Mouse (Mus musculus) spleen, adult 2 months (tissue): ENCODE measurements at regions not wholly inside any gene's neighbourhood (a gene's known extent, or its start where the extent isn't known, plus 50 kb on each side); places are given as distances from the start of the nearest gene placed in this dataset.

Experiments
- DNase-seq, 2 experiments: peaks; one replicate each; pipeline versions ENCODE4 v3.0.0 to v3.0.0-alpha.2; 2012 to 2021; ENCODE audit warnings: low spot score in 2 of 2, low read depth in 1 of 2
- H3K27ac ChIP-seq: fragments of 200-500 bp; 2 replicates; pipeline ENCODE4 v1.5.1; 2012; ENCODE audit warnings: low read length, inconsistent platforms; ENCODE audit not compliant: insufficient read depth
- H3K27me3 ChIP-seq: fragments of 200-500 bp; 2 replicates; pipeline ENCODE4 v1.6.1; 2012; ENCODE audit warnings: mild to moderate bottlenecking, moderate library complexity, low read length, inconsistent platforms; ENCODE audit not compliant: control insufficient read depth, insufficient read depth
- H3K36me3 ChIP-seq: fragments of 200-500 bp; 2 replicates; pipeline ENCODE4 v1.6.1; 2012; ENCODE audit warnings: mild to moderate bottlenecking, low read length, inconsistent platforms; ENCODE audit not compliant: control insufficient read depth, insufficient read depth
- H3K4me1 ChIP-seq: fragments of 200-500 bp; 2 replicates; pipeline ENCODE4 v1.6.1; 2011; ENCODE audit warnings: inconsistent platforms; ENCODE audit not compliant: control insufficient read depth, insufficient read depth, insufficient read length
- H3K4me3 ChIP-seq: fragments of 200-500 bp; 2 replicates; pipeline ENCODE4 v1.5.1; 2011; ENCODE audit warnings: mild to moderate bottlenecking, inconsistent platforms; ENCODE audit not compliant: insufficient read depth, insufficient read length; ENCODE audit errors: extremely low read depth
- CTCF ChIP-seq: fragments of 200-500 bp; IDR thresholded peaks from 2 replicates; pipeline ENCODE4 v1.5.1; 2011; ENCODE audit warnings: mild to moderate bottlenecking, inconsistent platforms; ENCODE audit not compliant: insufficient read depth, insufficient read length, insufficient replicate concordance; ENCODE audit errors: extremely low read depth
- POLR2A ChIP-seq: fragments of 200-500 bp; IDR thresholded peaks from 2 replicates; pipeline ENCODE4 v1.6.1; 2011; ENCODE audit warnings: low read depth, low read length, inconsistent platforms
- WGBS: fragments of 180-500 bp; shearing (Covaris S2); methylation state at CpG from one replicate; pipeline ENCODE4 v1.1.7; 2018; 5-methylcytosine and 5-hydroxymethylcytosine counted together

- 54% methylated on average over 4 of the region's 4 CpGs for WGBS
- no peak for TF ChIP-seq POLR2A
- no peak for TF ChIP-seq CTCF
- no peak for DNase-seq
These were observed 202.7 kb upstream of the Serp2 start for GRCm38 (mm10) chr14:76759377-76759776.

GRCm38 (mm10) chr14:76758589-76758988, 201.9 kb upstream of the Serp2 start:
- Histone ChIP-seq H3K4me3 (no peak overlapping the region), H3K27me3 (no peaks in the 10 kb centered on the region), H3K4me1 (peaks cover 4% of the 10 kb centered on the region; the same call in 1 of the 2 replicates), H3K36me3 (no peaks in the 10 kb centered on the region), H3K27ac (no peak overlapping the region)
- TF ChIP-seq POLR2A, result no peak
- no peak for TF ChIP-seq CTCF
- WGBS, result 89% methylated on average over 1 of the region's 1 CpGs
- no peak for DNase-seq

More at GRCm38 (mm10) chr14:76759377-76759776, 202.7 kb upstream of the Serp2 start:
- Histone ChIP-seq H3K4me1 (peaks cover 6% of the 10 kb centered on the region; the same call in 1 of the 2 replicates), H3K4me3 (no peak overlapping the region), H3K27ac (no peak overlapping the region), H3K36me3 (no peaks in the 10 kb centered on the region), H3K27me3 (no peaks in the 10 kb centered on the region)

- no peak for DNase-seq
- H3K4me3 ChIP-seq, result no peak overlapping the region
- no peak for TF ChIP-seq POLR2A
- no peak for TF ChIP-seq CTCF
- H3K27ac ChIP-seq, result no peak overlapping the region
- H3K4me1 ChIP-seq, result peaks cover 3% of the 10 kb centered on the region; the same call in 1 of the 2 replicates
- no peaks in the 10 kb centered on the region for H3K36me3 ChIP-seq
- WGBS, result 69% methylated on average over 9 of the region's 9 CpGs
- H3K27me3 ChIP-seq, result no peaks in the 10 kb centered on the region
These were observed 199.1 kb upstream of the Serp2 start for GRCm38 (mm10) chr14:76755591-76756376.

- 87% methylated on average over 5 of the region's 5 CpGs for WGBS
- no peaks in the 10 kb centered on the region for H3K36me3 ChIP-seq
- no peaks in the 10 kb centered on the region for H3K4me1 ChIP-seq
- no peak for DNase-seq
- no peak for TF ChIP-seq CTCF
- no peak for TF ChIP-seq POLR2A
- H3K4me3 ChIP-seq, result no peak overlapping the region
- no peaks in the 10 kb centered on the region for H3K27me3 ChIP-seq
- no peak overlapping the region for H3K27ac ChIP-seq
These were observed 197.0 kb upstream of the Serp2 start for GRCm38 (mm10) chr14:76753734-76754133.

- H3K27me3 ChIP-seq, result no peaks in the 10 kb centered on the region
- DNase-seq, result no peak
- WGBS, result 86% methylated on average over 7 of the region's 7 CpGs
- no peak overlapping the region for H3K4me3 ChIP-seq
- no peak overlapping the region for H3K27ac ChIP-seq
- H3K4me1 ChIP-seq, result no peaks in the 10 kb centered on the region
- TF ChIP-seq POLR2A (no peak), CTCF (no peak)
- no peaks in the 10 kb centered on the region for H3K36me3 ChIP-seq
These were observed 192.5 kb upstream of the Serp2 start for GRCm38 (mm10) chr14:76749178-76749577.

- DNase-seq, result no peak
- Histone ChIP-seq H3K27ac (no peak overlapping the region), H3K36me3 (no peaks in the 10 kb centered on the region), H3K4me1 (no peaks in the 10 kb centered on the region), H3K4me3 (no peak overlapping the region), H3K27me3 (no peaks in the 10 kb centered on the region)
- no peak for TF ChIP-seq CTCF
- no peak for TF ChIP-seq POLR2A
- 66% methylated on average over 2 of the region's 2 CpGs for WGBS
These were observed 192.0 kb upstream of the Serp2 start for GRCm38 (mm10) chr14:76748711-76749110.

GRCm38 (mm10) chr14:76747814-76748213, 191.1 kb upstream of the Serp2 start:
- WGBS, result 80% methylated on average over 5 of the region's 5 CpGs

More at GRCm38 (mm10) chr14:76747814-76748213, 191.1 kb upstream of the Serp2 start:
- H3K4me1 ChIP-seq, result no peaks in the 10 kb centered on the region
- no peak overlapping the region for H3K27ac ChIP-seq
- DNase-seq, result no peak
- no peaks in the 10 kb centered on the region for H3K36me3 ChIP-seq
- TF ChIP-seq POLR2A (no peak), CTCF (no peak)
- no peak overlapping the region for H3K4me3 ChIP-seq
- no peaks in the 10 kb centered on the region for H3K27me3 ChIP-seq
